ENCODE assay signal across 8 mouse cellular contexts in genomic region chr6:134928096-134928888, GRCm38 (mm10). TPM values are rescaled to one million over a fixed set of nuclear protein-coding genes. Genes with fewer than 3 reads are reported as not detected.
DNase-seq lines count a peak whose midpoint lies in the region; ATAC-seq lines count a peak whose summit lies in the region.

No protein-coding gene starts in this region.

- H3K4me1 ChIP-seq in embryonic facial prominence, embryonic 11.5 days (ENCODE audit: control insufficient read depth, insufficient read depth, low read length): no peaks in the 10 kb centered on the region

- peak overlapping the region; percentile 93 for H3K4me2 ChIP-seq in embryonic facial prominence, embryonic 11.5 days (ENCODE audit: low read depth, low read length)

- H3K4me3 ChIP-seq in embryonic facial prominence, embryonic 11.5 days (ENCODE audit: low read depth, low read length): peak overlapping the region; percentile 45

- no peaks in the 10 kb centered on the region for H3K9me3 ChIP-seq in embryonic facial prominence, embryonic 11.5 days (replicated peaks; ENCODE audit: control insufficient read depth, low read length)

- H3K9ac ChIP-seq in embryonic facial prominence, embryonic 11.5 days (replicated peaks; ENCODE audit: low read length): peak overlapping the region; percentile 90

- no peaks in the 10 kb centered on the region for H3K36me3 ChIP-seq in embryonic facial prominence, embryonic 11.5 days (replicated peaks; ENCODE audit: control insufficient read depth, insufficient read depth, low read depth, low read length)

- peak; percentile 90 for ATAC-seq in embryonic facial prominence, embryonic 11.5 days (replicated peaks; ENCODE audit: insufficient number of reproducible peaks, low FRiP score, low TSS enrichment, low read depth)

- DNase-seq in 416B (ENCODE audit: low read depth): peak; percentile 99
- DNase-seq in adrenal gland, postnatal 25 days: peak; percentile 79
- peak; percentile 94 for DNase-seq in embryonic facial prominence, embryonic 11.5 days (ENCODE audit: low spot score)
- DNase-seq in heart, adult 18-20 months: peak; percentile 88 to 93
- DNase-seq in kidney, adult 18-20 months: peak; percentile 89
- peak; percentile 94 for DNase-seq in liver
- DNase-seq in monocyte, adult 2 months (ENCODE audit: low read depth in 1 of 2, low spot score in 2 of 2): peak; percentile 62 to 65
- peak; percentile 66 to 72 for DNase-seq in spleen, postnatal 14 days (ENCODE audit: low spot score in 2 of 2)

- peak overlapping the region; percentile 98 for H3K27ac ChIP-seq in embryonic facial prominence, embryonic 11.5 days (replicated peaks; ENCODE audit: low read depth, low read length)

- H3K27me3 ChIP-seq in embryonic facial prominence, embryonic 11.5 days (ENCODE audit: control insufficient read depth, insufficient read depth, low read length): no peaks in the 10 kb centered on the region

- WGBS in embryonic facial prominence, embryonic 11.5 days: under 1% methylated on average over 63 of the region's 63 CpGs

RNA-seq across cellular contexts. Expression of gene Cdkn1b, which starts 8.1 kb away (rescaled TPM):
- total RNA-seq in adrenal gland, postnatal 25 days (2021): 52.2 and 89.9 TPM in 2 replicates
- 18.7 and 21.2 TPM in 2 replicates for polyA plus RNA-seq in embryonic facial prominence, embryonic 11.5 days (2014; fragmentation: Nextera tagmentation; extraction: Ambion mirVana)
- total RNA-seq in heart, adult 18-20 months (2021): 10 to 100 TPM; 33.8 to 41.5 TPM

RNA-seq across cellular contexts. Expression of gene Gpr19, which starts 29.9 kb away (rescaled TPM):
- 8.9 and 11.3 TPM in 2 replicates for total RNA-seq in adrenal gland, postnatal 25 days (2021)
- 13.2 and 19.2 TPM in 2 replicates for polyA plus RNA-seq in embryonic facial prominence, embryonic 11.5 days (2014; fragmentation: Nextera tagmentation; extraction: Ambion mirVana)
- 1 to 10 TPM; 3.9 to 5.0 TPM for total RNA-seq in heart, adult 18-20 months (2021)

RNA-seq across cellular contexts. Expression of gene Apold1, which starts 53.2 kb away (rescaled TPM):
- total RNA-seq in adrenal gland, postnatal 25 days (2021): 3.6 and 4.8 TPM in 2 replicates
- 3.6 and 4.1 TPM in 2 replicates for polyA plus RNA-seq in embryonic facial prominence, embryonic 11.5 days (2014; fragmentation: Nextera tagmentation; extraction: Ambion mirVana)
- 1 to 10 TPM; 5.7 to 9.3 TPM for total RNA-seq in heart, adult 18-20 months (2021)

Comparison
In these comparisons a context has a peak if more than half of its experiments do, and no peak if none do; other contexts are left out.
1. Peak in every context shown above with its lines: DNase-seq, ATAC-seq, H3K4me3 ChIP-seq and H3K27ac ChIP-seq.